Mouse (Mus musculus) heart, adult 2 months (tissue): ENCODE results near the gene Prdm15. TPM values are rescaled to one million over a fixed set of nuclear protein-coding genes. Genes with fewer than 3 reads are reported as not detected.

Experiments
- DNase-seq, 2 experiments: peaks; one replicate each; pipeline ENCODE4 v3.0.0; 2021
- H3K27ac ChIP-seq: fragments of 200-600 bp; 2 replicates; pipeline ENCODE4 v1.8.1; 2022
- H3K27me3 ChIP-seq: fragments of 200-500 bp; 2 replicates; pipeline ENCODE4 v1.6.1; 2012; ENCODE audit warnings: mild to moderate bottlenecking, low read length, inconsistent platforms, mixed read lengths; ENCODE audit not compliant: control insufficient read depth, insufficient read depth
- H3K36me3 ChIP-seq: fragments of 200-500 bp; 2 replicates; pipeline ENCODE4 v1.6.1; 2012; ENCODE audit warnings: low read length, inconsistent platforms; ENCODE audit not compliant: control insufficient read depth, insufficient read depth
- H3K4me1 ChIP-seq: fragments of 200-500 bp; 2 replicates; pipeline ENCODE4 v1.6.1; 2011; ENCODE audit warnings: low read length; ENCODE audit not compliant: control insufficient read depth, insufficient read depth
- H3K4me3 ChIP-seq: fragments of 200-600 bp; 2 replicates; pipeline ENCODE4 v1.8.1; 2022
- H3K79me2 ChIP-seq: fragments of 200-500 bp; replicated peaks from 2 replicates; pipeline ENCODE4 v1.6.1; 2012; ENCODE audit warnings: mild to moderate bottlenecking, inconsistent platforms, low read length, moderate library complexity, mixed read lengths; ENCODE audit not compliant: control insufficient read depth, insufficient read depth
- H3K9ac ChIP-seq: fragments of 200-500 bp; 2 replicates; pipeline ENCODE4 v1.6.1; 2012; ENCODE audit warnings: low read depth, mild to moderate bottlenecking, control low read depth, inconsistent platforms, low read length, mixed read lengths
- CTCF ChIP-seq: fragments of 200-600 bp; IDR thresholded peaks from 2 replicates; pipeline ENCODE4 v1.8.1; 2022; ENCODE audit warnings: antibody characterized with exemption, mild to moderate bottlenecking, moderate library complexity
- EP300 ChIP-seq: fragments of 200-500 bp; IDR thresholded peaks from 2 replicates; pipeline ENCODE4 v1.6.1; 2011; ENCODE audit warnings: low read depth, low read length, control low read depth; ENCODE audit not compliant: insufficient read depth
- POLR2A ChIP-seq: fragments of 200-500 bp; IDR thresholded peaks from 2 replicates; pipeline ENCODE4 v1.6.1; 2011; ENCODE audit warnings: mild to moderate bottlenecking, low read depth, low read length, control low read depth; ENCODE audit not compliant: insufficient read depth
- WGBS: fragments of 180-500 bp; shearing (Covaris S2); methylation state at CpG from one replicate; pipeline ENCODE4 v1.1.7; 2018; 5-methylcytosine and 5-hydroxymethylcytosine counted together
- intact Hi-C: fragments of 180-260 bp; cut with DNase I; formaldehyde crosslinking; loops from one replicate; pipeline ENCODE4 v1.15.1; 2025
- polyA plus RNA-seq: library from polyadenylated mRNA; depleted of rRNA; stranded (reverse); fragments of >200 nt; gene quantifications from 2 replicates; pipeline ENCODE4 v1.2.3, GENCODE M21; 2012
- total RNA-seq, 2 experiments: library from RNA; stranded (reverse); gene quantifications; 2 replicates each; pipeline ENCODE4 v1.2.3; 2021

Gene Prdm15
- total and polyA plus RNA-seq, 3 experiments: 4.6 to 6.1 (median 4.8) TPM

DNA sequence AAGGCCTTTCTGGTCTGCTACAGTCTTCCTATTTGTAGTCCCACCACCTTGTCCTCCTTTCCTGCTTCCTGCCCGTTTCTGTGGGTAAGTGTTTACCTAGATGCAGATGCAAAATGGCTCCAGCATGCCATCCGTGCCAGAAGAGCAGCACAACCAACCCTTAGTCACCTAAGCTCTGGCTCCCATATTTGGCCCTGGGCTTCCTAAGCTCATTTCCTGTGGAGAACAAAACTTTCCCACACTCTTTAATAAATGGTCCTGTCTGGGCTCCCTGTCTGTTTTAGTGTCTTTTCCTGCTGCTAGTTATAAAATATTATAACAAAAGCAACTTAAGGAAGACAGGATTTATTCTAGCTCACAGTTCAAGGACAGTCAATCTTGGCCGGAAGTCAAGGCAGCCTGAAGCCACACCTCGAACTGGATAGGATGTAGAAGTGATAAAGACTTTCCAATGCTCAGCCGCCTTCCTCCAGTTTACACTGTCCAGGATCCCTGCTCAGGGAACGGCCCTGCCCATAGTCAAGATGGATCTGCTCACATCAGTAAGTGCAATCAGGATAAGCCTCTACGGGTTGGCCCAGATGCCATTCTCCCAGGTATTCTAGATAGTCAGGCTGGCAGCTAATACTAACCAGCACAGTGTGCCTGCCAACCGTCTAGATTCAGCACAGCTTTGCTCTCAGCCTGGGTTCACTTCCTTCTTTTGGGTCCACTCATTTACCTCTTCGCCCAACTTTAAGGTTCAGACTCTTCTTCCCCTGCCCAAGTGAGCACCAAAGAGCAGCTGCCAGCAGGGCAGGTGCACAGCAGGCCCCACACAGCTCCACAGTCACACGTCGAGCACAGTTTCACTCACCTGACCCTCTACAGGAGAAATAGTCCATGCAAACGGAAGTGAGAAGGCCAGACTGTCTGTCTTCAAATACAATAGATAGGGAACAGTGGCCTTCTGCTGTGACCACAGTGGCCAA is 6.4 kb downstream of the Prdm15 start:
- H3K4me3 ChIP-seq: no peak overlapping the region
- intact Hi-C loops: no loop called here
- no peak overlapping the region for H3K9ac ChIP-seq
- no peaks in the 10 kb centered on the region for H3K27me3 ChIP-seq
- no peak overlapping the region for H3K27ac ChIP-seq
- peaks cover 6% of the 10 kb centered on the region for H3K4me1 ChIP-seq
- DNase-seq: peak in 1 of 2 experiments; percentile 11
- 47% methylated on average over 12 of the region's 12 CpGs for WGBS
- TF ChIP-seq CTCF (no peak), EP300 (no peak), POLR2A (no peak)
- H3K79me2 ChIP-seq: peaks cover 3% of the 10 kb centered on the region; the same call in 1 of the 2 replicates
- no peaks in the 10 kb centered on the region for H3K36me3 ChIP-seq

DNA sequence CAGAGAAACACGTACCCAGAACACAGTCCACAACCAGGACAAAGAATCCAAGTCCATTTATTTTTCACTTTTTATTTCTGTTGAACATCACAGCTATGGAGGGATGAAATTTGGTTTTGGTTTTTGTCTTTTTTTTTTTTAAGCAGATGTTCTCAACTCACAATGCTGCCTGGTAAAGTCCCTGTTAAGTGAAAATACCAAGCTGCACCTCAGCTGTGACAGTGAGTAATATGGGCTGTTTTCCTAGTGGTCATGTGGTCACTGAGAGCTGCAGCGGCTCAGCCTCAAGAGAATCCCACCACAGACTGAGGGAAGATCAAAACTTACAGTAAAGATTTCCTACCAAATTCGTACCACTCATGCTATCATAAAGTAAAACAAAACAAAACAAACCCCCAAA is 19.5 kb downstream of the Prdm15 start:
- H3K27ac ChIP-seq: no peak overlapping the region
- intact Hi-C loops: no loop called here
- no peaks in the 10 kb centered on the region for H3K27me3 ChIP-seq
- no peak for DNase-seq
- H3K9ac ChIP-seq: no peak overlapping the region
- 86% methylated on average over 3 of the region's 3 CpGs for WGBS
- TF ChIP-seq EP300 (no peak), CTCF (no peak), POLR2A (no peak)
- H3K4me3 ChIP-seq: no peak overlapping the region
- H3K79me2 ChIP-seq: no peaks in the 10 kb centered on the region
- H3K36me3 ChIP-seq: no peaks in the 10 kb centered on the region
- no peaks in the 10 kb centered on the region for H3K4me1 ChIP-seq

DNA sequence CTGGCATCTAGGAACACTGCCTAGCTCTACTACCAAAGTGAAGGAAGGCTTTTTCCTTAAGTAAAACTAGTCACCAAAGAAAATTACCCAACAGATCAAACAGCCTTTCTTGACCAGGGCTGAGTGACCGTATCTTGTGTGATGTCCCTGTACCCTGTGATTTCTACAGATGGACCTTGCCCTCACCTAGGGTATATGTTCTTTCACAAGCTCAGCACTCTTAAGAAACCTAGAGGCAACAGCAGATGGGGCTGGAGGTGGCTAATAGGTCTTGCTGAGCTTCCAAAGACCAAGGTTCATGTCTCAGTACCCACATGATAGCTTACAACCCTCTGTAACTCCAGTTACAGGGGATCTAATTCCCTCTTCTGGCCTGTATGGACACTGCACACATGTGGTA is 23.4 kb downstream of the Prdm15 start:
- H3K4me1 ChIP-seq: no peaks in the 10 kb centered on the region
- no peaks in the 10 kb centered on the region for H3K36me3 ChIP-seq
- H3K27ac ChIP-seq: no peak overlapping the region
- no peak overlapping the region for H3K4me3 ChIP-seq
- no peak overlapping the region for H3K9ac ChIP-seq
- intact Hi-C loops: no loop called here
- WGBS: 100% methylated on average over 1 of the region's 1 CpGs
- H3K79me2 ChIP-seq: no peaks in the 10 kb centered on the region
- DNase-seq: no peak
- TF ChIP-seq POLR2A: no peak
- no peak for TF ChIP-seq EP300
- TF ChIP-seq CTCF: no peak
- no peaks in the 10 kb centered on the region for H3K27me3 ChIP-seq

DNA sequence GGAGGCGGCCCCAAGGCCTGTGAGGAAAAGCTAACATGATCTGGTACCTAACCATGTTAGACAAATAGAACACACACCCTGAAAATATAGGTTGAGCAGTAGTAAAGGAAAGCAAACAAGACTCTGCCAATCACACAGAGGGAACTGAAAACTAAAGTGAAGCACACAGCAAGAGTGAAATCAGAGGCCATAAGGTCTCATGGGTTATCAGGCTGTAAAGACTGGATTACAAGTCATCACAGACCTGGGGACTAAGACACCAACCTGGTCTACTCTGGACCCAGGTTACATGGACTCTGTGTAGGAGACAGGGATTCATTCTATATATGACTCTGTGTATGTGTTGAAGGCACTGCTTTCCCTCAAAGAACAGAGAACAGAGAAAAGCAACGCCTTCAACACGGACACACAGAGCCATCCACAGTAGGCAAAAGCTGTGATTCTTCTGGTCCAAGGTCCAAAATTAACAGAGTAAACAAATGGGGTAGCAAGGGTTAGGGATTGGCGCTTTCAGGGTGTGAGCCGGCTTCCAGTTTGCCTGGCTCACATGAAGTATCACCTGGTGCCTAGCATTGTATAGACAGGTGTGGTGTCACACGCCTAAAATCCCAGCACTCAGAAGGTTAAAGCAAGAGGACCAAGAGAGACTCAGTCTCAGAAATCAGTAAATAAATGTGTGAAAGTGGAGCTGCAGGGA is 28.2 kb downstream of the Prdm15 start:
- 98% methylated on average over 6 of the region's 6 CpGs for WGBS
- H3K4me1 ChIP-seq: peaks cover 2% of the 10 kb centered on the region; the same call in 1 of the 2 replicates
- intact Hi-C loops: no loop called here
- no peaks in the 10 kb centered on the region; the same call in 1 of the 2 replicates for H3K36me3 ChIP-seq
- H3K4me3 ChIP-seq: no peak overlapping the region
- no peak overlapping the region for H3K9ac ChIP-seq
- H3K27ac ChIP-seq: no peak overlapping the region
- H3K27me3 ChIP-seq: no peaks in the 10 kb centered on the region
- TF ChIP-seq CTCF (no peak), POLR2A (no peak), EP300 (no peak)
- H3K79me2 ChIP-seq: no peaks in the 10 kb centered on the region
- DNase-seq: no peak

DNA sequence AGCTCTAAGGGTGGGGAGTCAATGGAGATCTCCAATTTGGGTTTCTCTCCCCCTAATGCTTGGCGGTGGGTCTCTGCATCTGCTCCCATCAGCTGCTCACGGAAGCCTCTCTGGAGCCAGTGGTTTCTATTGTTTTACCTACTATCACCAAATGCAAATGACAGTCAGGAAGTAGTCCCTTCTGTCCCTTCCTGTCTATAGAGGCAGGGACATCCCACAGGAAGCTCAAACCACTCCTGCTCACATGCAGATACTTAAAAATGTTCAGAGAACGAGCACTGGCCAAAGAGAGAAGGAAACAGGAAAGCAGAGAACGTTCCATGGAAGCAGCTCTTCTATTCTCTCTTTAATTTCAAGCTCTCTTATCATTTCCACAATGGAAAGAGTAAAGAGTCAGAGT is 32.1 kb downstream of the Prdm15 start:
- no peak overlapping the region for H3K9ac ChIP-seq
- peaks cover 2% of the 10 kb centered on the region; the same call in 1 of the 2 replicates for H3K4me1 ChIP-seq
- no peak for DNase-seq
- no peaks in the 10 kb centered on the region for H3K27me3 ChIP-seq
- no peak overlapping the region for H3K4me3 ChIP-seq
- no peak overlapping the region for H3K27ac ChIP-seq
- no peaks in the 10 kb centered on the region for H3K79me2 ChIP-seq
- no peak for TF ChIP-seq EP300
- TF ChIP-seq CTCF: no peak
- TF ChIP-seq POLR2A: no peak
- 51% methylated on average over 4 of the region's 4 CpGs for WGBS
- H3K36me3 ChIP-seq: no peaks in the 10 kb centered on the region; the same call in 1 of the 2 replicates
- intact Hi-C loops: no loop called here
